ENCODE assay signal across 25 mouse cellular contexts in the genomic region with DNA sequence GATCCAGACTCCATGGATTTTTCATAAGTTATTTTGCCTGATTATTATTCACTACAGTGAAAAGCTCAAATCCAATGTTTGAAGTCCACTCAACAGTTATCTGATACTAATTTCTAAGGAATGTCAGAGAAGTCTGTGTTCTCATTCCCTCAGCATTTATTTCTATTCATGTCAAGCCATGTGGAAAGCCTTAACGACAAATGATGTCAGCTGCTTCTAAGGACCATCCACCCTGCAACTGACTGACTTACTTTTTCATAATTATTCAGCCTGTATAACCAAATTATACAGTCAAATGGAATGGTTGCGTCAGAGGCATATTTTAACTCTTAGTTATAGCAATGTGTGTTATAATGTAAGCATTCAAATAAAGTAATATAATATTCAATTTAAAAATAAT. TPM values are rescaled to one million over a fixed set of nuclear protein-coding genes. Genes with fewer than 3 reads are reported as not detected.
DNase-seq lines count a peak whose midpoint lies in the region; ATAC-seq and TF ChIP-seq lines count a peak whose summit lies in the region.
"Had no signal": no experiment of that assay in that cellular context is flagged by ENCODE, and none has a peak within 500 bp of the region (broad histone marks: within the 10 kb centered on the region; RNA-seq: fewer than 3 reads in every experiment).

No protein-coding gene starts in this region.

- H3K4me1 ChIP-seq in forebrain, embryonic 12.5 days: no peaks in the 10 kb centered on the region
- no peaks in the 10 kb centered on the region for H3K4me1 ChIP-seq in forebrain, postnatal 0 days (ENCODE audit: insufficient read depth)
- H3K4me1 ChIP-seq: hindbrain, embryonic 10.5 days; hindbrain, embryonic 15.5 days had no signal

- WGBS in forebrain, embryonic 12.5 days: 30% methylated on average over 2 of the region's 2 CpGs
- 19% methylated on average over 2 of the region's 2 CpGs for WGBS in forebrain, postnatal 0 days

- H3K4me3 ChIP-seq in forebrain, embryonic 12.5 days (replicated peaks): no peak overlapping the region
- H3K4me3 ChIP-seq in forebrain, postnatal 0 days (ENCODE audit: low read depth, low read length): no peak overlapping the region
- H3K4me3 ChIP-seq: heart, adult 2 months; heart, embryonic 15.5 days; hindbrain, embryonic 10.5 days; hindbrain, embryonic 15.5 days had no signal

- H3K9ac ChIP-seq in forebrain, embryonic 12.5 days: no peak overlapping the region
- H3K9ac ChIP-seq in forebrain, postnatal 0 days: no peak overlapping the region
- H3K9ac ChIP-seq: heart, embryonic 15.5 days; hindbrain, embryonic 15.5 days had no signal

- H3K4me2 ChIP-seq in forebrain, embryonic 12.5 days: no peak overlapping the region
- no peak overlapping the region for H3K4me2 ChIP-seq in forebrain, postnatal 0 days (ENCODE audit: low read depth)
- H3K4me2 ChIP-seq: heart, embryonic 11.5 days; heart, embryonic 15.5 days; hindbrain, embryonic 15.5 days had no signal

- H3K27ac ChIP-seq in forebrain, embryonic 12.5 days: no peak overlapping the region
- no peak overlapping the region for H3K27ac ChIP-seq in forebrain, postnatal 0 days (ENCODE audit: low read depth, low read length)
- H3K27ac ChIP-seq: heart, adult 2 months; heart, embryonic 15.5 days; hindbrain, embryonic 10.5 days; hindbrain, embryonic 15.5 days had no signal

- H3K36me3 ChIP-seq in forebrain, embryonic 12.5 days (replicated peaks): no peaks in the 10 kb centered on the region
- no peaks in the 10 kb centered on the region for H3K36me3 ChIP-seq in forebrain, postnatal 0 days (ENCODE audit: insufficient read depth)
- H3K36me3 ChIP-seq: heart, embryonic 15.5 days; hindbrain, embryonic 10.5 days; hindbrain, embryonic 15.5 days had no signal

- TF ChIP-seq CTCF in forebrain, postnatal 0 days (IDR thresholded peaks at IDR 0.05; ENCODE audit: low read depth): no peak
- no peak for TF ChIP-seq CTCF in brain, embryonic 14.5 days (IDR thresholded peaks at IDR 0.05; ENCODE audit: borderline replicate concordance, extremely low read depth, insufficient read depth, insufficient read length)

- H3K9me3 ChIP-seq in forebrain, embryonic 12.5 days: no peaks in the 10 kb centered on the region
- H3K9me3 ChIP-seq in forebrain, postnatal 0 days (ENCODE audit: low read length): no peaks in the 10 kb centered on the region
- H3K9me3 ChIP-seq: heart, embryonic 15.5 days; hindbrain, embryonic 10.5 days; hindbrain, embryonic 15.5 days had no signal

- peak; percentile 53; the same call in 1 of the 2 replicates for ATAC-seq in forebrain, embryonic 12.5 days (ENCODE audit: low FRiP score)
- ATAC-seq in forebrain, postnatal 0 days: no peak
- ATAC-seq: inflammation-experienced regulatory T-cells, adult 6 months; intestine, postnatal 0 days had no signal

- DNase-seq in forebrain, postnatal 0 days: no peak
- peak; percentile 86 for DNase-seq in Muller cell, postnatal 12 days (ENCODE audit: inconsistent ontology term)
- DNase-seq in brain, embryonic 14.5 days (ENCODE audit: low read depth): peak; percentile 54
- DNase-seq in retina, embryonic 14.5 days (ENCODE audit: low spot score): peak; percentile 75
- DNase-seq in testis, postnatal 14 days (ENCODE audit: low spot score): no peak
- DNase-seq in neural tube, embryonic 10.5 days (ENCODE audit: extremely low spot score, low spot score): no peak
- DNase-seq: adrenal gland, adult 8-10 months; adrenal gland, postnatal 36 days; cerebellum, adult 11 months; cerebellum, adult 8-10 months; cerebellum, postnatal 14 days; gastrocnemius, postnatal 10 days; heart, adult 2 months; heart, postnatal 14 days; kidney, adult 9 months had no signal

- H3K27me3 ChIP-seq in forebrain, embryonic 12.5 days: no peaks in the 10 kb centered on the region
- H3K27me3 ChIP-seq in forebrain, postnatal 0 days (ENCODE audit: insufficient read depth, low read length): no peaks in the 10 kb centered on the region
- H3K27me3 ChIP-seq: heart, embryonic 15.5 days; hindbrain, embryonic 15.5 days had no signal

- no peak for TF ChIP-seq POLR2A in brain, embryonic 14.5 days (IDR thresholded peaks at IDR 0.05; ENCODE audit: borderline replicate concordance, extremely low read depth, insufficient read depth, insufficient read length, poor library complexity, severe bottlenecking)

RNA-seq across cellular contexts. Expression of gene Ppp1r1c, which starts 8.3 kb away (rescaled TPM):
- polyA plus RNA-seq in forebrain, embryonic 12.5 days (2016; fragmentation: Nextera tagmentation; extraction: Ambion mirVana): 0.45 TPM in 1 of 2 replicates, not detected in the other
- total RNA-seq in forebrain, postnatal 0 days (2014; rRNA removed): 1.4 TPM in 1 of 2 replicates, not detected in the other
- 0.19 and 0.33 TPM in 2 replicates for polyA plus RNA-seq in forebrain, postnatal 0 days (2015; fragmentation: Nextera tagmentation; extraction: Ambion mirVana)
- polyA plus RNA-seq in brain, embryonic 14.5 days (2012; rRNA removed): 0.57 and 4.1 TPM in 2 replicates
- total RNA-seq: adrenal gland, adult 8-10 months; adrenal gland, postnatal 36 days; common myeloid progenitor, adult 5-6 weeks; ES-E14; gastrocnemius, postnatal 10 days; heart, postnatal 14 days had no signal
- polyA plus RNA-seq: gonadal fat pad, adult 2 months; heart, adult 2 months; heart, embryonic 11.5 days; intestine, postnatal 0 days had no signal

Comparison
In these comparisons a context has a peak if more than half of its experiments do, and no peak if none do; other contexts are left out.
1. DNase-seq: peak in Muller cell, postnatal 12 days (single experiment), brain, embryonic 14.5 days (single experiment) and retina, embryonic 14.5 days (single experiment); none in forebrain, postnatal 0 days (single experiment), testis, postnatal 14 days (single experiment) and neural tube, embryonic 10.5 days (single experiment).